Mouse (Mus musculus) liver, adult 10 weeks (tissue): ENCODE data around the gene Nt5c3. TPM values are rescaled to one million over a fixed set of nuclear protein-coding genes. Genes with fewer than 3 reads are reported as not detected.

Source experiments
- polyA plus RNA-seq: library from polyadenylated mRNA; stranded (reverse); fragments of 350-450 nt; fragmentation: Illumina TruSeq; extraction: RNeasy Lipid Tissue Mini Kit (QIAGEN cat#74804); gene quantifications from one replicate; pipeline ENCODE4 v1.2.3, GENCODE M21; 2014; ENCODE audit warnings: low read depth, low replicate concordance

The Nt5c3 gene
- polyA plus RNA-seq: 65.5 TPM

DNA sequence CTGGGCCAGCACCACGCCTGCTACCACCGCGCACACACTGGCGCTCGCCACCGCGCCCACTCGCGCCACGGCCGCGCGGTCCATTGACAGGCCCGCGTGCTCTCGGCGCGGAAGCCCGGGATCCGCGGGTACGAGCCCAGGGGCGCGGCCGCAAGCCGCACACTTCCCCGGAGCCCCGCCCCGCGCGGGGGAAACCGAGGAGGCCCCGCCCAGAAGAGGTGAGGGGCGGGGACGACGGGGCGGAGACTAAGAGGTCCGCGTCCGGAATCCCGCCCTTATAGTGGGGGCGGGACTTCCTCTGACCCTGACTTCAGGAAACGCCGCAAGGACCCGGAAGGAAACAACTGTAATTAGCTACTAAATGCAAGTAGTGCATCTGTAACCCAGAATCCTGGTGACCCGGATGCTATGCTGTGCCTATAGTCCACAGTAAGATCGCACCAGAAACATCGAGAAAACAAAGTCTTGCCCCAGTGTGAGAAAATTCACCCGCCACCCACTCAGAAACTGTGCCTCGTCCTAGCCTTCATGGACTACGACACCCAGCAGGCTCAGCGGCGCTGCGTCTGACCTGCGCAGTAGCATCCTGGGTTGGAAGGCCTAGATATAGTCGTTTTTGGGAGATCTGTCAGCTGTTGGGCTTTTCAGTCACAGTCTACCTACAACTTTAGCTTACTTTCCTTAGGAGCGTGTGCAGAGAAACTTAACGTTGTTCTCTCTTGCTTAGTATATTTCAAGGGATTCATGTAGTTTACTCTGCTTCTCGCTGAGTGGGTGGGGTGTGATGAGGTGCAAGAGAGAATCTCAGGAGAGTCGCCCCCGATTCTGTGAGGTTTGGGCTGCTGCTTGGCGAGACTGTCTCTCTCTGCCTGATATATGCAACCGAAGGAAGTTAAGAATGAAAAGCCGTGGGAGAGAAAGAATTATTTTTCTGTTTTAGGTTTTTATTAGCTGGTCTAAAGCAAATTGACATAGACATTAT, at the start of gene Nt5c3, which contains the start of gene Vmn1r4:
Gene Nt5c3 (minus strand): TSS at position 207 of the 982 bp plus-strand sequence.
Gene Vmn1r4 (plus strand): TSS at position 290 of the 982 bp plus-strand sequence.

DNA sequence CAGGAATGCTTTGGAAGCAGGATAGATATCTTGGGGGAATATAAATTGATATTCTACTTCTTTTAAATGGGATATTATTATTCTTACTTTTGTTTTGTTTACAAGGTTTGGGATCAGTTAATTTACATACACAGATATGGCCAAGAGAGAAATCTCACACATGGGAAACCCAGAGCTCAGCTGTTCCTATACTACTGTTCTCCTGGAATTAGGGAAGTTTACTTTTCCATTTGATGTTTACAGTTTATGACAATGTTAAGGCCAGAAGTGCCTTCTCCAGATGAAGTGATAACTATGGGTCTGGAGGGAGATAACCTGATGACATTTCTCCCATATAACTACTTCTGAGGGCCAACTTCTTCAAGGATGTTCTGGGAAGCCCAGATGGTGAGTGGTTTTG, 46.2 kb upstream of the Nt5c3 start, which contains the start of gene Vmn1r5:
Gene Vmn1r5 (plus strand): TSS at position 301 of the 400 bp plus-strand sequence.

Other genes starting within 250 kb of the Nt5c3 start
- gene Lsm5, start 219.2 kb downstream of the Nt5c3 start, polyA plus RNA-seq: 46.1 TPM
- 18.9 TPM for gene Avl9, start 209.0 kb downstream of the Nt5c3 start, polyA plus RNA-seq
- 21.0 TPM for gene Kbtbd2, start 126.1 kb downstream of the Nt5c3 start, polyA plus RNA-seq
- gene Fkbp9, start 91.9 kb downstream of the Nt5c3 start, polyA plus RNA-seq: 18.3 TPM
- gene Vmn1r4, start 83 bp upstream of the Nt5c3 start, polyA plus RNA-seq: 0.42 TPM
- gene Vmn1r5, start 46.3 kb upstream of the Nt5c3 start, polyA plus RNA-seq: not detected
- gene Vmn1r6, start 73.3 kb upstream of the Nt5c3 start, polyA plus RNA-seq: not detected
- gene Vmn1r7, start 101.4 kb upstream of the Nt5c3 start, polyA plus RNA-seq: not detected
- gene Vmn1r8, start 108.4 kb upstream of the Nt5c3 start, polyA plus RNA-seq: not detected
- not detected for gene Vmn1r9, start 142.9 kb upstream of the Nt5c3 start, polyA plus RNA-seq
- not detected for gene Vmn1r10, start 185.5 kb upstream of the Nt5c3 start, polyA plus RNA-seq
- gene Vmn1r11, start 209.5 kb upstream of the Nt5c3 start, polyA plus RNA-seq: not detected
- gene Vmn1r12, start 233.0 kb upstream of the Nt5c3 start, polyA plus RNA-seq: not detected